Mouse (Mus musculus) MEL (cell line): ENCODE measurements at regions not wholly inside any gene's neighbourhood (a gene's known extent, or its start where the extent isn't known, plus 50 kb on each side); places are given as distances from the start of the nearest gene placed in this dataset.

Experiments
- DNase-seq: peaks from one replicate; pipeline ENCODE4 v3.0.0; 2011; ENCODE audit warnings: low read depth, low spot score
- H3K27ac ChIP-seq: 2 replicates; pipeline ENCODE4 v1.5.1; 2012; ENCODE audit warnings: low read depth, mild to moderate bottlenecking, control low read depth, low read length, moderate library complexity; ENCODE audit not compliant: control insufficient read depth
- H3K27me3 ChIP-seq, 2 experiments: fragments of 150-350 bp in 1 of 2; sonication (generic) in 1 of 2; 2 replicates each; pipeline ENCODE4 v1.6.1; 2012; ENCODE audit warnings: low read length in 2 of 2, mild to moderate bottlenecking in 2 of 2, improper control_type of control experiment in 1 of 2, moderate library complexity in 1 of 2; ENCODE audit not compliant: insufficient read depth in 2 of 2, control insufficient read depth in 1 of 2
- H3K36me3 ChIP-seq, 2 experiments: 2 replicates each; pipeline ENCODE4 v1.6.1; 2012 to 2014; ENCODE audit warnings: low read length in 2 of 2, improper control_type of control experiment in 1 of 2, inconsistent platforms in 1 of 2, mild to moderate bottlenecking in 1 of 2; ENCODE audit not compliant: insufficient read depth in 2 of 2, control insufficient read depth in 1 of 2
- H3K4me1 ChIP-seq, 2 experiments: fragments of 150-350 bp in 1 of 2; sonication (generic) in 1 of 2; 2 replicates each; pipeline ENCODE4 v1.6.1; 2012; ENCODE audit warnings: low read length in 2 of 2, improper control_type of control experiment in 1 of 2, mild to moderate bottlenecking in 1 of 2; ENCODE audit not compliant: insufficient read depth in 2 of 2, control insufficient read depth in 1 of 2
- H3K4me3 ChIP-seq, 2 experiments: fragments of 150-350 bp in 1 of 2; sonication (generic) in 1 of 2; 2 replicates each; pipeline ENCODE4 v1.5.1; 2012; ENCODE audit warnings: low read depth in 2 of 2, low read length in 2 of 2, mild to moderate bottlenecking in 2 of 2, moderate library complexity in 2 of 2, control low read depth in 1 of 2, improper control_type of control experiment in 1 of 2; ENCODE audit not compliant: control insufficient read depth in 1 of 2, insufficient read depth in 1 of 2
- H3K79me2 ChIP-seq: 2 replicates; pipeline ENCODE4 v1.6.1; 2012; ENCODE audit warnings: mild to moderate bottlenecking, low read length, moderate library complexity; ENCODE audit not compliant: control insufficient read depth, poor library complexity, insufficient read depth
- H3K9ac ChIP-seq: 2 replicates; pipeline ENCODE4 v1.6.1; 2012; ENCODE audit warnings: low read depth, mild to moderate bottlenecking, control low read depth, low read length, moderate library complexity; ENCODE audit not compliant: control insufficient read depth, poor library complexity, severe bottlenecking
- H3K9me3 ChIP-seq: fragments of 150-350 bp; sonication (generic); replicated peaks from 2 replicates; pipeline ENCODE4 v1.6.1; 2012; ENCODE audit warnings: mild to moderate bottlenecking, low read length, improper control_type of control experiment, moderate library complexity; ENCODE audit not compliant: insufficient read depth
- BHLHE40 ChIP-seq: IDR thresholded peaks from 2 replicates; pipeline ENCODE4 v1.6.1; 2012; ENCODE audit warnings: low read depth, mild to moderate bottlenecking, inconsistent platforms, low read length, improper control_type of control experiment, borderline replicate concordance
- CHD1 ChIP-seq: IDR thresholded peaks from 2 replicates; pipeline ENCODE4 v1.6.1; 2012; ENCODE audit warnings: low read depth, mild to moderate bottlenecking, inconsistent platforms, low read length, improper control_type of control experiment
- CHD2 ChIP-seq: IDR thresholded peaks from 2 replicates; pipeline ENCODE4 v1.6.1; 2011; ENCODE audit warnings: low read length, improper control_type of control experiment
- E2F4 ChIP-seq: IDR thresholded peaks from 2 replicates; pipeline ENCODE4 v1.6.1; 2011; ENCODE audit warnings: low read depth, low read length, improper control_type of control experiment, borderline replicate concordance
- JUND ChIP-seq: IDR thresholded peaks from 2 replicates; pipeline ENCODE4 v1.6.1; 2011; ENCODE audit warnings: low read depth, mild to moderate bottlenecking, improper control_type of control experiment, low read length
- KAT2A ChIP-seq: conservative IDR thresholded peaks from 2 replicates; pipeline ENCODE4 v1.6.1; 2012; ENCODE audit warnings: low read depth, low read length, improper control_type of control experiment, inconsistent platforms
- MEF2A ChIP-seq: IDR thresholded peaks from 2 replicates; pipeline ENCODE4 v1.6.1; 2014; ENCODE audit warnings: low read depth, mild to moderate bottlenecking, inconsistent platforms, low read length, improper control_type of control experiment; ENCODE audit not compliant: poor library complexity, insufficient replicate concordance, severe bottlenecking; ENCODE audit errors: extremely low read depth
- MXI1 ChIP-seq: IDR thresholded peaks from 2 replicates; pipeline ENCODE4 v1.6.1; 2011; ENCODE audit warnings: mild to moderate bottlenecking, low read depth, low read length, improper control_type of control experiment
- POLR2A ChIP-seq, 2 experiments: IDR thresholded peaks; 2 replicates each; pipeline ENCODE4 v1.6.1; 2011 to 2012; ENCODE audit warnings: low read length in 2 of 2, mild to moderate bottlenecking in 2 of 2, control low read depth in 1 of 2, improper control_type of control experiment in 1 of 2, low read depth in 1 of 2, moderate library complexity in 1 of 2; ENCODE audit not compliant: control insufficient read depth in 1 of 2, insufficient read depth in 1 of 2, poor library complexity in 1 of 2
- RAD21 ChIP-seq: IDR thresholded peaks from 2 replicates; pipeline ENCODE4 v1.6.1; 2011; ENCODE audit warnings: mild to moderate bottlenecking, low read depth, low read length, improper control_type of control experiment
- RCOR1 ChIP-seq: IDR thresholded peaks from 2 replicates; pipeline ENCODE4 v1.6.1; 2012; ENCODE audit warnings: low read depth, mild to moderate bottlenecking, inconsistent platforms, low read length, improper control_type of control experiment
- TAL1 ChIP-seq: IDR thresholded peaks from 2 replicates; pipeline ENCODE4 v1.6.1; 2012; ENCODE audit warnings: mild to moderate bottlenecking, inconsistent platforms, low read length, moderate library complexity, mixed read lengths
- TBP ChIP-seq: IDR thresholded peaks from 2 replicates; pipeline ENCODE4 v1.8.0; 2011; ENCODE audit warnings: low read depth, low read length, improper control_type of control experiment
- UBTF ChIP-seq: IDR thresholded peaks from 2 replicates; pipeline ENCODE4 v1.6.1; 2012; ENCODE audit warnings: low read depth, mild to moderate bottlenecking, inconsistent platforms, low read length, improper control_type of control experiment, moderate library complexity, borderline replicate concordance; ENCODE audit not compliant: insufficient read depth
- USF1 ChIP-seq: IDR thresholded peaks from 2 replicates; pipeline ENCODE4 v1.6.1; 2014; ENCODE audit warnings: low read depth, mild to moderate bottlenecking, inconsistent platforms, low read length, improper control_type of control experiment, moderate library complexity
- USF2 ChIP-seq, 2 experiments: IDR thresholded peaks; 2 replicates each; pipeline ENCODE4 v1.6.1; 2011 to 2012; ENCODE audit warnings: improper control_type of control experiment in 2 of 2, low read length in 2 of 2, borderline replicate concordance in 1 of 2, inconsistent platforms in 1 of 2, low read depth in 1 of 2, mild to moderate bottlenecking in 1 of 2; ENCODE audit not compliant: insufficient read depth in 1 of 2
- ZC3H11A ChIP-seq: IDR thresholded peaks from 2 replicates; pipeline ENCODE4 v1.6.1; 2012; ENCODE audit warnings: low read depth, mild to moderate bottlenecking, inconsistent platforms, low read length, improper control_type of control experiment
- ZMIZ1 ChIP-seq: IDR thresholded peaks from 2 replicates; pipeline ENCODE4 v1.6.1; 2012; ENCODE audit warnings: low read depth, mild to moderate bottlenecking, inconsistent platforms, low read length, improper control_type of control experiment, moderate library complexity

DNA sequence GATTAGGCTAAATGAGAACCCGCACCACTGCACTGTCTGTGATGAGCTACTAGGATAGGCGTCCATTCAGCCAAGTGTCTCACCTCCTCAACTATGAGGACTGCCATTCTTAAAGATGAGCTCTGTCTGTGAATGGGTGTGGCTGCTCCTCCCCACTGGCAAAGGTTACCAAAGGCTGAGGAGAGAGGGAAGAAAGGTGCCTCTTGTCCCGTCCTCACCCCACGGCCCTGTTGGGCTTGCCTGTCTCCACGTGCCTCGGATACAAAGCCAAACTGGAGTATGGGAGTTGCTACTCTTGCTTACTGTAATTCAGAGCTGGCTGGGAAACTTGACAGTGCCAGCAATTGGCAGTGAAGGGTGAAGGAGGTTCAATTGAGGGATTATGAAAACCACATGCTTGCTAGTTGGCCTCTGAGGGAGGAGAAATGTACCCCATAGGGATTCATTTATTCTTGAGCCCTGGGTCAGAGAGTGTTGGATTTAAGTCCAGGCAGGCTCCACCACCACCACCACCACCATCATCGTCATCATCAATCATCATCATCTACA, 112.6 kb upstream of the Ngf start:
- H3K79me2 ChIP-seq, result no peaks in the 10 kb centered on the region
- no peaks in the 10 kb centered on the region for H3K36me3 ChIP-seq
- H3K4me3 ChIP-seq, result no peak overlapping the region
- no peaks in the 10 kb centered on the region for H3K9me3 ChIP-seq
- no peaks in the 10 kb centered on the region for H3K4me1 ChIP-seq
- H3K27me3 ChIP-seq, result no peaks in the 10 kb centered on the region
- no peak for TF ChIP-seq RAD21
- no peak for TF ChIP-seq MEF2A
- TF ChIP-seq UBTF, result no peak
- no peak for TF ChIP-seq JUND
- no peak for TF ChIP-seq ZC3H11A
- no peak for TF ChIP-seq KAT2A
- TF ChIP-seq RCOR1, result no peak
- TF ChIP-seq CHD2, result no peak
- no peak for TF ChIP-seq TBP
- TF ChIP-seq TAL1, result no peak
- TF ChIP-seq ZMIZ1, result no peak
- no peak for TF ChIP-seq POLR2A (IDR thresholded peaks at IDR 0.05; ENCODE audit: control insufficient read depth in 1 of 2, insufficient read depth in 1 of 2, low read depth in 1 of 2, low read length in 2 of 2, poor library complexity in 1 of 2)
- TF ChIP-seq BHLHE40, result no peak
- TF ChIP-seq E2F4, result no peak
- TF ChIP-seq MXI1, result no peak
- no peak for TF ChIP-seq USF2 (IDR thresholded peaks at IDR 0.05; ENCODE audit: borderline replicate concordance in 1 of 2, insufficient read depth in 1 of 2, low read depth in 1 of 2, low read length in 2 of 2)
- no peak for TF ChIP-seq USF1
- no peak overlapping the region for H3K27ac ChIP-seq
- no peak for DNase-seq
- H3K9ac ChIP-seq, result no peak overlapping the region

DNA sequence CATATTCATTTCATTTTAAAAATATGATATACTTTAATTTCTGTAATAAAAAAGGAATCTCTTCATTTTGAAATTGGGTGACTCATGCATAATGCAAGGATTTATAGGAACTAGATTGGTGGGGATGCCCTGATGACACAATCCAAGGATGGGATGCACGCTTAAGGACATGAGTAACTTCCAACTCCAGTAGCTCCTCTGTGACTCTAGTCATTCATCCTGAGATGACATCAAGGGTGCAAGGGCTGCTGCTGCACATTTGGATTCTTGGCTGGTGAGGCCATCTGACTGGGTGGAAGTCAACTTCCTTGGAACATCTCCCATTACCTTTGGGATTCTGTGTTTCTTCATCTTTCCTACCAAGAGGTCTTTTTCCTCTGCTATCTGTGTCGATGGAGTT, 114.4 kb upstream of the Ngf start:
- H3K27ac ChIP-seq, result no peak overlapping the region
- H3K79me2 ChIP-seq, result no peaks in the 10 kb centered on the region
- H3K9ac ChIP-seq, result no peak overlapping the region
- no peaks in the 10 kb centered on the region for H3K4me1 ChIP-seq
- no peaks in the 10 kb centered on the region for H3K36me3 ChIP-seq
- H3K27me3 ChIP-seq, result no peaks in the 10 kb centered on the region
- no peak for TF ChIP-seq CHD1
- TF ChIP-seq, all 39 proteins: peak for 0
- Histone ChIP-seq H3K9me3 (no peaks in the 10 kb centered on the region), H3K4me3 (no peak overlapping the region)
- DNase-seq, result no peak
